Mouse (Mus musculus) forebrain, embryonic 14.5 days (tissue): ENCODE measurements at regions not wholly inside any gene's neighbourhood (a gene's known extent, or its start where the extent isn't known, plus 50 kb on each side); places are given as distances from the start of the nearest gene placed in this dataset.

Experiments
- ATAC-seq: fragments of 200-750 bp; cut with Nextera tagmentation; 2 replicates; pipeline ENCODE4 v1.8.0; 2017; ENCODE audit warnings: mild to moderate bottlenecking, moderate library complexity
- DNase-seq: peaks from one replicate; pipeline ENCODE4 v3.0.0-alpha.2; 2015; ENCODE audit warnings: low spot score
- H3K27ac ChIP-seq: fragments of 300-500 bp; sonication (generic); 2 replicates; pipeline ENCODE4 v1.5.1; 2014; ENCODE audit warnings: low read depth, mild to moderate bottlenecking, control low read depth, low read length, moderate library complexity
- H3K27me3 ChIP-seq: fragments of 300-500 bp; sonication (generic); replicated peaks from 2 replicates; pipeline ENCODE4 v1.6.1; 2014; ENCODE audit warnings: low read length, control low read depth, mixed read lengths; ENCODE audit not compliant: control insufficient read depth, insufficient read depth
- H3K36me3 ChIP-seq: fragments of 300-500 bp; sonication (generic); 2 replicates; pipeline ENCODE4 v1.6.1; 2014; ENCODE audit warnings: low read length, control low read depth; ENCODE audit not compliant: control insufficient read depth, insufficient read depth
- H3K4me1 ChIP-seq: fragments of 300-500 bp; sonication (generic); 2 replicates; pipeline ENCODE4 v1.6.1; 2014; ENCODE audit warnings: antibody characterized with exemption, low read length, control low read depth; ENCODE audit not compliant: control insufficient read depth, insufficient read depth
- H3K4me2 ChIP-seq: fragments of 300-500 bp; sonication (generic); 2 replicates; pipeline ENCODE4 v1.6.1; 2014; ENCODE audit warnings: mild to moderate bottlenecking, control low read depth, low read length
- H3K4me3 ChIP-seq: fragments of 300-500 bp; sonication (generic); 2 replicates; pipeline ENCODE4 v1.5.1; 2014; ENCODE audit warnings: low read depth, low read length, control low read depth
- H3K9ac ChIP-seq: fragments of 300-500 bp; sonication (generic); 2 replicates; pipeline ENCODE4 v1.6.1; 2014; ENCODE audit warnings: mild to moderate bottlenecking, low read length, control low read depth, moderate library complexity
- H3K9me3 ChIP-seq: fragments of 300-500 bp; sonication (generic); replicated peaks from 2 replicates; pipeline ENCODE4 v1.6.1; 2016; ENCODE audit warnings: low read length, control low read depth, mixed read lengths; ENCODE audit not compliant: control insufficient read depth
- WGBS: fragments of 180-500 bp; shearing (Covaris S2); extraction: QIAGEN DNeasy Blood & Tissue Kit; methylation state at CpG from one replicate; pipeline ENCODE4 v1.1.7; 2014; 5-methylcytosine and 5-hydroxymethylcytosine counted together

DNA sequence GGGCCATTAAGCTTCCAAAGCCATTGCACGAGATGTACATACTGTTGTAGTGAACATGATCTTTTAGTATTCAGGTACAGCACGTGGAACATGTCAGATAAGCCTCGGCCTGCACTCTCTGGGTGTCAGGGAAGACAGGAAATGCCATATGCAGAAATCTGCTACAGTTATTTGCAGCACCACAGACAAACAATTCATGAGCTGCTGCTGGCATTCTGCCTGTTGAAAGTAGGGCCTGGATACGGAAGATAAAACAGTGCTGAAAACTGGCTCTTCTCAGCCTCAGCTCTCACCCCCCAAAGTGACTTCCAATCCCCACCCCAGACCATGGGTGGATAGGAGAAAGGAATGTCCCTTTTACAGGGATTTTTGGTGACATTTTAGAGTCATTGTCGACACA lies 159.1 kb upstream of the Plcz1 start:
- no peak for DNase-seq
- Histone ChIP-seq H3K4me1 (no peaks in the 10 kb centered on the region), H3K27ac (no peak overlapping the region), H3K4me3 (no peak overlapping the region), H3K9me3 (no peaks in the 10 kb centered on the region), H3K4me2 (no peak overlapping the region), H3K36me3 (no peaks in the 10 kb centered on the region), H3K27me3 (no peaks in the 10 kb centered on the region), H3K9ac (no peak overlapping the region)
- WGBS = 91% methylated on average over 5 of the region's 5 CpGs
- ATAC-seq = no peak

DNA sequence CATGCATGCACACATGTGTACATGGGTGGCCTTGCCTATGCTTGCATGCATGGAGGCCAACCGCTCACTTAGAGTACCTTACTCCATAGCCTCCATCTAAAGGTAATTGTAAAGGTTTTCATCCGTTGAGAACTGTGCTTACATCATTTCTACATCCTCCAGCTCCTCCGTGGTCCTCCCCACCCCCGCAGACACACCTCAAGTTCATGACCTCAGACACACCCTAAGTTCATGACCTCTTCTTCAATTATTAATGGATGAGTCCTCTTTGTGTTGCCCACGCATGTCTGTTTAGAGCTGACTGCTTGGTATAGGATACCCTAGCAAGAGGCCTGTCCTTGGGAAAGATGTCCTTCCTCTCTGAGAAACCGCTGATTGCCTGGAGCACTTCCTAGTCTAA lies 156.8 kb upstream of the Plcz1 start:
- ATAC-seq = no peak

DNA sequence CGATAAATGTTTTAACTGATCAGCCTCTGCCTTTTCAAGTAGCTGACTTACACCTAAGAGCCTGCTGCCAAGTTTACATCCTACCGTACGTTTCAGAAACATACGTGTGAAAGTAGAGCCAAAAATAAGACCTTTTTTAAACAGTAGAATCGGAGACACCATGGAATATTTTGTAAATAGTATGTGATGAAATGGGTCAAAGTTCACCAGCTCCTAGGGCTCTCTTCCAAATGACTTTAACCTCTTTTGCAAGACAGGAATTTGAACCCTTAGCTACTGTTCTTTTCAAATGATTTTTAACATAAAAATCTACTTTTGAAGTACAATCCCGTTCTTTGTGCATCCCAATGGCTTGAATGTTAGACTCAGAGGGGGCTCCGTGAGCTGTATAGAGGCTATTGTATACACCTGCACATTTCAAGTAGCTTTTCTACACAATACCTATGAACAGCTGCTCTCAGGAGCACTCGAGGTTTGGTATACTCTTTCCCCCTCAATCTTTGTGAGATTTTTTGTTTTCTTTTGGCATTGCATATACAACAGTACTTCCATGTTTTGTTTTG lies 155.9 kb upstream of the Plcz1 start:
- no peak overlapping the region for H3K4me2 ChIP-seq
- DNase-seq (no peak), ATAC-seq (no peak)
- H3K9me3 ChIP-seq = no peaks in the 10 kb centered on the region
- no peak overlapping the region for H3K9ac ChIP-seq
- no peaks in the 10 kb centered on the region for H3K27me3 ChIP-seq
- 81% methylated on average over 8 of the region's 8 CpGs for WGBS
- no peak overlapping the region for H3K4me3 ChIP-seq
- no peak overlapping the region for H3K27ac ChIP-seq
- no peaks in the 10 kb centered on the region for H3K36me3 ChIP-seq
- H3K4me1 ChIP-seq = no peaks in the 10 kb centered on the region

More for the DNA sequence above, 156.8 kb upstream of the Plcz1 start:
- Histone ChIP-seq H3K4me2 (no peak overlapping the region), H3K9me3 (no peaks in the 10 kb centered on the region), H3K9ac (no peak overlapping the region), H3K36me3 (no peaks in the 10 kb centered on the region), H3K4me3 (no peak overlapping the region), H3K27ac (no peak overlapping the region), H3K4me1 (no peaks in the 10 kb centered on the region), H3K27me3 (no peaks in the 10 kb centered on the region)
- no peak for DNase-seq
- 90% methylated on average over 6 of the region's 6 CpGs for WGBS

DNA sequence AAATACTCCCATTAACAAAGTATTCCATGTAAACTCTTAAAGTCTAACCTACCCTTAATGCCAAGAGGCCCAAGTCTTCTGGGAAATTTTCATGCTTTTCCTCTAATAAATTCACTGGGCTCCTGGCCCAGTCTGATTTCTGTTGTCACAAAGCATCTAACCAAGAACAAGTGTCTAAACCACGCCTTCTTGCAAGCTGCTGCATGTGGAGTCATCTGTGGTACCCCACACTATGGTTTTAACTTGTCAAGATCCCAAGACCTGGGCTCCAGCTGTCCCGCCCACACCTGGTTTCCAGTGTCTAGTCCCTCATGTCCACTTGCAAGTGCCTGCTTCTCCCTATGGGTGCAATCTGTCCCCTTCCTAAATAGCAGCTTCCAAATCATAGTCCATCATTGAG lies 153.0 kb upstream of the Plcz1 start:
- no peak overlapping the region for H3K27ac ChIP-seq
- H3K4me3 ChIP-seq = no peak overlapping the region
- no peak for DNase-seq
- H3K36me3 ChIP-seq = no peaks in the 10 kb centered on the region
- H3K4me2 ChIP-seq = no peak overlapping the region
- 87% methylated on average over 2 of the region's 2 CpGs for WGBS
- no peak for ATAC-seq
- H3K9me3 ChIP-seq = no peaks in the 10 kb centered on the region
- H3K9ac ChIP-seq = no peak overlapping the region
- no peaks in the 10 kb centered on the region for H3K4me1 ChIP-seq
- H3K27me3 ChIP-seq = no peaks in the 10 kb centered on the region

DNA sequence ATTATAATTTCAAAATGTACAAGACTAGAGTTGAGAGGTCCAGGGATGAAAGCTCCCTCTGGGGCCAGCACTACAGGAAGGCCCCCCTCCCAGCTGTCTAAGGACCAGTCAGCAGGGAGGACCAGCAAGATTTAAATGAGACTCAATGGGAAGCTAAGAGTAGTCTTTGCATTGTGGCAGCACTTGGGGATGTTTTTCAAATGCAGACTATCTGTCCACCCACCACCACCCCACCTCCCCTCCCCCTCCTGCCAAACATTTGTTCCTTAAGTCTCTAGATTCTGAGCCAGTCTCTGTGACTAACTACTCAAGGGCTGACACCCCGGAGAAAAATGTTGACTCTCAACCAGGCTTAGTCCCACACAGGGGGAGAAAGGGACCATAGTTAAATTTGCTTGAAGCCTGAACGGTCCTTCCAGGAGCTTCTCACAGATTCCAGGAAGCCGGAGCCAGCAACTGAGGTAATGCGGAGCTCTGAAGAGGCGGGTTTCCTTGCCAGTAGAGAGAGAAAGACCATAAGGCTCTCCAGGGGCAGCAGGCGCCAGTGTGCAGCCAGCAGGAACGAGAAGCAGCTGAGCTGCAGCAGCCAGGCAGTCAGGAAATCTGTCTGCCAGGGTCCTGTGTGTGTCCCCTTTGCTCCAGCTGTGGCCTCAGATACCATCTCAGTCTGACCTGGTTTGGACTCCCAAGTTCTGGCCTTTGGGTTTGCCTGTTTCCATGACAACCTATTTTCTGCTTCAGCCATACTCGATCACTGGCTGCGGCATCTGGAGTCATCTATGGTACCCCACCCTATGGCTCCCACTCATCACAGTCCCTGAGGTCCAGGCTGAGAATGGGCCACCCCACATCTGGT lies 152.1 kb upstream of the Plcz1 start:
- Histone ChIP-seq H3K27me3 (no peaks in the 10 kb centered on the region), H3K4me3 (no peak overlapping the region), H3K27ac (no peak overlapping the region), H3K36me3 (no peaks in the 10 kb centered on the region), H3K4me1 (no peaks in the 10 kb centered on the region), H3K9me3 (no peaks in the 10 kb centered on the region), H3K9ac (no peak overlapping the region), H3K4me2 (no peak overlapping the region)
- no peak for ATAC-seq
- WGBS = 52% methylated on average over 9 of the region's 9 CpGs
- DNase-seq = peak; percentile 33

DNA sequence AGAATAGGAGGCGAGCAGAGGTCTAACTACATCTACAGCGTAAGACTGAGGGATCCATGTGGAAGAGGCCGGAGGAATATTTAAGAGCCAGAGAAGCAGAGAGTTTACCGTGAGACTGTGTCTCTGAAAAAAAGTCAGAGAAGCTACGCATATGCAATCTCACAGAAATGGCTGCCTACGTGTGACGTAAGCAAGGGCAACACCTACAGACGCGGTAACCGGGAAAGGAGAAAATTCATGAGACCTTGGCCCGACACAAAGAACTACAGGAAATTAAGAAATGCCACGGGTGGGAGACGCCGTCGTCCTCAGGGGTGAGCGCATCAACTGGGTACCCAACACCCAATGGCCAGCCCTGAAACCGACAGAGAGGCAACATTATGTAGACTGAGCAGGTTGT lies 151.3 kb upstream of the Plcz1 start:
- no peaks in the 10 kb centered on the region for H3K9me3 ChIP-seq
- no peaks in the 10 kb centered on the region for H3K27me3 ChIP-seq
- no peak for DNase-seq
- no peak overlapping the region for H3K9ac ChIP-seq
- no peaks in the 10 kb centered on the region for H3K36me3 ChIP-seq
- 86% methylated on average over 17 of the region's 17 CpGs for WGBS
- no peaks in the 10 kb centered on the region for H3K4me1 ChIP-seq
- no peak overlapping the region for H3K27ac ChIP-seq
- no peak for ATAC-seq
- H3K4me3 ChIP-seq = no peak overlapping the region
- no peak overlapping the region for H3K4me2 ChIP-seq

DNA sequence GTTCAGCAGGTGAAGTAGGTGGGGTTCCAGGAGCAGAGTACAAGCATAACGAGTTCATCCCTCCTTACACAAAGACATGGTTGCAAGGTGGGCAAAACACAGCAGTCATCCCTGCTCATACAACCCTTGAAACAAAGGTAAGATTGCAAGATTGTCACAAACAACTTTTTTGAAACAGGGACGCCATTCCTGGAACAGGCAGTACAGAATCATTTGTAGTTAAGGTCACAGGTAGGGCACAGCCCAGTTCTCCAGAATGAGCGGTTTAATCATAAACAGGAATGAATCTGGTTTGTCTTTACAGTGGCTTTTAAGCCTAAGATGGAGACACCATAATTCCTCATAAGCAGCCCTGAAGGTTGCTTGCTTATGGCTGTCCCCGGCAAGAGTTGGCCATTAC lies 150.1 kb upstream of the Plcz1 start:
- Histone ChIP-seq H3K4me2 (no peak overlapping the region), H3K27me3 (no peaks in the 10 kb centered on the region), H3K36me3 (no peaks in the 10 kb centered on the region), H3K9ac (no peak overlapping the region), H3K9me3 (no peaks in the 10 kb centered on the region), H3K4me1 (no peaks in the 10 kb centered on the region), H3K27ac (no peak overlapping the region), H3K4me3 (no peak overlapping the region)
- DNase-seq (no peak), ATAC-seq (no peak)
- 87% methylated on average over 4 of the region's 4 CpGs for WGBS

DNA sequence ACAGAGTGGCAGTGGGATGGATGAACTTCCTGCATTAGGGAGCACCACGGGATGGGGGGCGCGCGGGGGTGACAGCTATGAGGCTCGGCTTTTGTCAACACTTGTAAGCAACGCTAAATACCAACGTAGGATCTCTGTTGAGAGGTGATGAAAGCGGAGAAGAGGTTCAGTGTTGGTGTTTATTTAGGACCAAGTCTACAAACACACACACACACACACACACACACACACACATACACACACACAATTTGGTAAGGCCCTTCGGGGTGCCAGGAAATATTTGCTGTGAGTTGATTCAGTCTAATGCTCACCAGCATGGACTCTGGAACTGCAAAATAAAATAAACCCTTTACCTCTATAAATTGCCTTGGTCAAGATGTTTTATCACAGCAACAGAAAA lies 148.3 kb upstream of the Plcz1 start:
- H3K4me3 ChIP-seq = no peak overlapping the region
- H3K4me1 ChIP-seq = no peaks in the 10 kb centered on the region
- no peak overlapping the region for H3K9ac ChIP-seq
- no peaks in the 10 kb centered on the region for H3K27me3 ChIP-seq
- DNase-seq (no peak), ATAC-seq (no peak)
- no peaks in the 10 kb centered on the region for H3K36me3 ChIP-seq
- 96% methylated on average over 9 of the region's 9 CpGs for WGBS
- no peak overlapping the region for H3K4me2 ChIP-seq
- H3K9me3 ChIP-seq = no peaks in the 10 kb centered on the region
- H3K27ac ChIP-seq = no peak overlapping the region

DNA sequence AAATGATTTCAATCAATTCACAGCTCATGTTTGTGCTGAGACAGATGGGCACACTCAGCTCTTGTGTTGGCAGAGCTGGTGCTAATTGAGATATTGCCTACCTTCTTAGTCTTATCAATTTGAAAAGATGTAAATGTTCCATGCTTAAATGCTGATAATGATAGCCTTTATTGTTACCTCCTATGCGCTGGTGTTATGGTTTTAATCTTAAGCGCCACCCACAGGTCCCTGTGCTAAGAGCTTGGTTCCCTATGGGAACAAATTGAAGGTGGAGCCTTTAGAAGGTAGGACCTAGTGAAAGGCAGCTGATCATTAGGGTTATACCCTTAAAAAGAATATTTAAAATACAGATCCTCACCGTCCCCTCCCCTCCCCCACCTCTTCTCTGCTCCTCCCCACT lies 146.5 kb upstream of the Plcz1 start:
- no peaks in the 10 kb centered on the region for H3K27me3 ChIP-seq
- DNase-seq (no peak), ATAC-seq (no peak)
- no peaks in the 10 kb centered on the region for H3K9me3 ChIP-seq
- H3K27ac ChIP-seq = no peak overlapping the region
- no peaks in the 10 kb centered on the region for H3K4me1 ChIP-seq
- 90% methylated on average over 3 of the region's 3 CpGs for WGBS
- no peak overlapping the region for H3K9ac ChIP-seq
- H3K4me2 ChIP-seq = no peak overlapping the region
- H3K4me3 ChIP-seq = no peak overlapping the region
- H3K36me3 ChIP-seq = no peaks in the 10 kb centered on the region
